Mouse (Mus musculus) CH12.LX (cell line): ENCODE measurements around the gene Cd7. TPM values are rescaled to one million over a fixed set of nuclear protein-coding genes. Genes with fewer than 3 reads are reported as not detected.

Experiments used
- DNase-seq: peaks from one replicate; pipeline ENCODE4 v3.0.0-alpha.2; 2013; ENCODE audit errors: extremely low read depth
- H3K27ac ChIP-seq: 2 replicates; pipeline ENCODE4 v1.5.1; 2012; ENCODE audit warnings: low read depth, mild to moderate bottlenecking, control low read depth, moderate library complexity; ENCODE audit not compliant: insufficient read depth
- H3K27me3 ChIP-seq: replicated peaks from 2 replicates; pipeline ENCODE3; 2012; ENCODE audit warnings: inconsistent platforms
- H3K36me3 ChIP-seq, 2 experiments: replicated peaks in 1 of 2; 2 replicates each; pipeline versions ENCODE3 to v1.6.1; 2012; ENCODE audit warnings: inconsistent platforms in 1 of 2, low read length in 1 of 2, mild to moderate bottlenecking in 1 of 2, mixed read lengths in 1 of 2, moderate library complexity in 1 of 2; ENCODE audit not compliant: control insufficient read depth in 1 of 2, insufficient read depth in 1 of 2
- H3K4me1 ChIP-seq, 2 experiments: 2 replicates each; pipeline ENCODE4 v1.6.1; 2012; ENCODE audit warnings: inconsistent platforms in 1 of 2, moderate library complexity in 1 of 2; ENCODE audit not compliant: insufficient read depth in 2 of 2, control insufficient read depth in 1 of 2
- H3K4me2 ChIP-seq: 2 replicates; pipeline ENCODE4 v1.6.1; 2012; ENCODE audit warnings: low read depth, mild to moderate bottlenecking, control low read depth; ENCODE audit not compliant: poor library complexity, insufficient read depth, severe bottlenecking
- H3K4me3 ChIP-seq, 3 experiments: fragments of 150-350 bp in 1 of 3; sonication (generic) in 1 of 3; replicated peaks in 1 of 3; 2 replicates each; pipeline versions ENCODE3 to v1.5.1; 2011 to 2012; ENCODE audit warnings: low read depth in 2 of 3, low read length in 2 of 3, mild to moderate bottlenecking in 2 of 3, moderate library complexity in 2 of 3, control low read depth in 1 of 3, improper control_type of control experiment in 1 of 3, inconsistent platforms in 1 of 3, mixed read lengths in 1 of 3; ENCODE audit not compliant: poor library complexity in 1 of 3
- H3K79me2 ChIP-seq: replicated peaks from 2 replicates; pipeline ENCODE4 v1.6.1; 2012; ENCODE audit warnings: mild to moderate bottlenecking, moderate library complexity; ENCODE audit not compliant: control insufficient read depth, poor library complexity, insufficient read depth, severe bottlenecking; ENCODE audit errors: extremely low read depth
- H3K9ac ChIP-seq: 2 replicates; pipeline ENCODE4 v1.6.1; 2012; ENCODE audit warnings: low read depth, mild to moderate bottlenecking, control low read depth, moderate library complexity; ENCODE audit not compliant: insufficient read depth
- H3K9me3 ChIP-seq: replicated peaks from 2 replicates; pipeline ENCODE3; 2012; ENCODE audit warnings: low read length, inconsistent platforms, mixed read lengths
- CHD1 ChIP-seq: IDR thresholded peaks from 2 replicates; pipeline ENCODE4 v1.6.1; 2012; ENCODE audit warnings: low read depth, low read length, improper control_type of control experiment, inconsistent platforms
- ETS1 ChIP-seq: conservative IDR thresholded peaks from 2 replicates; pipeline ENCODE4 v1.6.1; 2012; ENCODE audit warnings: low read depth, mild to moderate bottlenecking, inconsistent platforms, low read length, improper control_type of control experiment, moderate library complexity
- GABPA ChIP-seq: IDR thresholded peaks from 2 replicates; pipeline ENCODE4 v1.6.1; 2012; ENCODE audit warnings: low read depth, low read length, improper control_type of control experiment, inconsistent platforms; ENCODE audit not compliant: insufficient replicate concordance
- HCFC1 ChIP-seq: IDR thresholded peaks from 2 replicates; pipeline ENCODE4 v1.6.1; 2012; ENCODE audit warnings: low read depth, mild to moderate bottlenecking, inconsistent platforms, low read length, improper control_type of control experiment
- IRF4 ChIP-seq: IDR thresholded peaks from 2 replicates; pipeline ENCODE4 v1.6.1; 2014; ENCODE audit warnings: low read depth, mild to moderate bottlenecking, inconsistent platforms, low read length, improper control_type of control experiment
- JUN ChIP-seq: IDR thresholded peaks from 2 replicates; pipeline ENCODE4 v1.6.1; 2011; ENCODE audit warnings: low read depth, mild to moderate bottlenecking, low read length, improper control_type of control experiment, moderate library complexity; ENCODE audit not compliant: insufficient read depth
- KAT2A ChIP-seq: IDR thresholded peaks from 2 replicates; pipeline ENCODE4 v1.6.1; 2012; ENCODE audit warnings: low read length, improper control_type of control experiment, inconsistent platforms; ENCODE audit not compliant: insufficient replicate concordance
- MAX ChIP-seq: IDR thresholded peaks from 2 replicates; pipeline ENCODE4 v1.6.1; 2011; ENCODE audit warnings: low read length, improper control_type of control experiment
- MEF2A ChIP-seq: IDR thresholded peaks from 2 replicates; pipeline ENCODE4 v1.6.1; 2014; ENCODE audit warnings: low read depth, mild to moderate bottlenecking, inconsistent platforms, low read length, improper control_type of control experiment, borderline replicate concordance
- MXI1 ChIP-seq: IDR thresholded peaks from 2 replicates; pipeline ENCODE4 v1.6.1; 2011; ENCODE audit warnings: mild to moderate bottlenecking, low read depth, low read length, improper control_type of control experiment
- PAX5 ChIP-seq: IDR thresholded peaks from 2 replicates; pipeline ENCODE4 v1.6.1; 2012; ENCODE audit warnings: low read length, inconsistent platforms, mixed read lengths
- RAD21 ChIP-seq: IDR thresholded peaks from 2 replicates; pipeline ENCODE4 v1.6.1; 2011; ENCODE audit warnings: low read depth, mild to moderate bottlenecking, low read length, improper control_type of control experiment, moderate library complexity
- USF2 ChIP-seq: conservative IDR thresholded peaks from 2 replicates; pipeline ENCODE4 v1.6.1; 2011; ENCODE audit warnings: low read depth, low read length, improper control_type of control experiment
- ZC3H11A ChIP-seq: IDR thresholded peaks from 2 replicates; pipeline ENCODE4 v1.6.1; 2012; ENCODE audit warnings: low read depth, mild to moderate bottlenecking, inconsistent platforms, low read length, improper control_type of control experiment
- ZKSCAN1 ChIP-seq: IDR thresholded peaks from 2 replicates; pipeline ENCODE4 v1.6.1; 2012; ENCODE audit warnings: low read depth, inconsistent platforms, low read length, improper control_type of control experiment, borderline replicate concordance
- ZMIZ1 ChIP-seq: IDR thresholded peaks from 2 replicates; pipeline ENCODE4 v1.6.1; 2012; ENCODE audit warnings: low read depth, mild to moderate bottlenecking, inconsistent platforms, low read length, improper control_type of control experiment
- dilution Hi-C: fragments of 300-500 bp; cut with MboI; formaldehyde crosslinking; loops from 2 replicates; pipeline ENCODE4 v1.14.3; 2020; ENCODE audit warnings: low sequenced_read_pairs; ENCODE audit not compliant: extremely low pct_unique_long_range_greater_than_20kb, extremely low pct_ligation_motif_present
- in situ Hi-C: fragments of 300-500 bp; cut with MboI; formaldehyde crosslinking; loops from 3 replicates; pipeline ENCODE4 v1.14.3; 2019; ENCODE audit warnings: low sequenced_read_pairs, low pct_ligation_motif_present, low pct_unique_long_range_greater_than_20kb, mixed read lengths
- polyA plus RNA-seq: library from polyadenylated mRNA; unstranded; fragments of >175 nt; gene quantifications from 2 replicates; pipeline ENCODE4 v1.2.1, GENCODE M21; 2012; ENCODE audit warnings: low read depth; ENCODE audit not compliant: insufficient read length
- total RNA-seq, 2 experiments: library from RNA; depleted of rRNA; stranded (reverse); fragments of 300-350 nt in 1 of 2; fragments of >200 nt in 1 of 2; gene quantifications; 2 replicates each; pipeline ENCODE4 v1.2.3; 2012 to 2014

Gene Cd7
- total and polyA plus RNA-seq, 3 experiments, result 0.82 to 2.7 (median 1.0) TPM

DNA sequence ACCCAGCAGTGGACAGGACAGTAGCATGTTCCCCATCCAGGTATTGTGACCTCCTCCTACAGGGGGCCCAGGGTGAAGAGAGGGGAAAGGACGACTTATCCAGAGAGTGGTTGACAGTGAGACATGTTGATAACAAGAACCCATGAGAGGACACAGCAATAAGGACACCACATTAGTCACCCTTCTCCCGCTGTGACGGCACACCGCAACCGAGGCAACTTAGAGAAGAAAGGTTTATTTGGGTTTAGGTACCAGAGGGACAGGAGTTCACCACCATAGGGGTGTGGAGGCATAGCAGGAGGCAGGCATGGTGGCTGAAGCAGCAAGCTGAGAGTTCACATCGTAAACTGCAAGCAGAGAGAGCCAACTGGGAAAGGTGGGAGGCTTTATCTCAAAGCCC lies 33.0 kb downstream of the Cd7 start:
- Histone ChIP-seq H3K4me3 (no peak overlapping the region), H3K36me3 (peaks cover 0 to 2% of the 10 kb centered on the region in 2 experiments), H3K9me3 (no peaks in the 10 kb centered on the region), H3K27me3 (no peaks in the 10 kb centered on the region), H3K4me1 (peaks cover 3 to 7% of the 10 kb centered on the region in 2 experiments; a peak in 1 of 4 replicates), H3K4me2 (no peak overlapping the region), H3K9ac (no peak overlapping the region), H3K27ac (no peak overlapping the region), H3K79me2 (no peaks in the 10 kb centered on the region)
- in situ Hi-C loops, result no loop called here
- TF ChIP-seq PAX5, result no peak
- TF ChIP-seq KAT2A, result no peak
- no peak for TF ChIP-seq JUN
- no peak for TF ChIP-seq MEF2A
- TF ChIP-seq MAX, result no peak
- no peak for TF ChIP-seq IRF4
- no peak for TF ChIP-seq ZKSCAN1
- TF ChIP-seq ZC3H11A, result no peak
- TF ChIP-seq USF2, result no peak
- no peak for TF ChIP-seq CHD1
- no peak for TF ChIP-seq GABPA
- TF ChIP-seq MXI1, result no peak
- no peak for TF ChIP-seq ZMIZ1
- TF ChIP-seq HCFC1, result no peak
- dilution Hi-C loops, result no loop called here
- no peak for DNase-seq

DNA sequence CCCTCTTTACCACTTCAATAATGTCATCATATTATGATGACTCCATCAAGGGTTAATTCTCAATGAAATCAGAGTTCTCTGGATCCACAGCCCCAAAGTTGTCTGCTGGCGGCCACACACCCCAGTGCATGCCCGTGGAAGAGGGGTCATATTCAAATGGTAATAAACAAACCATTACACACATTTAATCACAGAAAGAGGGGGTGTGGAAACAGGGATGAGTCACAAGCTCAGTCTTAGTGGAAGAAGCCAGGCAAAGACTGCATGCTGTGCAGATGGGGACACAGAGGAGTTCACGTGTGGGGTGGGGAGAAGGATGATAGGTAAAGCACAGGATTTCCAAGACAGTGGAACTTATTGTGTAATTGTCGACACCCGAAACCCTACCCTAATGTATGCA lies 34.9 kb downstream of the Cd7 start:
- TF ChIP-seq RAD21 (no peak), ETS1 (0 out of 2 replicates have a peak, but pooled peaks have one; percentile 11)
- H3K4me1 ChIP-seq, result peaks cover 3 to 7% of the 10 kb centered on the region in 2 experiments; a peak in 1 of 4 replicates
- in situ Hi-C loops (no loop called here), dilution Hi-C loops (no loop called here)
- no peaks in the 10 kb centered on the region for H3K9me3 ChIP-seq
- peaks cover 0 to 2% of the 10 kb centered on the region in 2 experiments for H3K36me3 ChIP-seq
- no peaks in the 10 kb centered on the region for H3K79me2 ChIP-seq
- no peaks in the 10 kb centered on the region for H3K27me3 ChIP-seq
- H3K4me3 ChIP-seq, result no peak overlapping the region
- DNase-seq, result no peak
- H3K4me2 ChIP-seq, result no peak overlapping the region
- no peak overlapping the region for H3K9ac ChIP-seq
- no peak overlapping the region for H3K27ac ChIP-seq
